Mouse (Mus musculus): Measurements from ENCODE around the gene Rwdd1.

DNA sequence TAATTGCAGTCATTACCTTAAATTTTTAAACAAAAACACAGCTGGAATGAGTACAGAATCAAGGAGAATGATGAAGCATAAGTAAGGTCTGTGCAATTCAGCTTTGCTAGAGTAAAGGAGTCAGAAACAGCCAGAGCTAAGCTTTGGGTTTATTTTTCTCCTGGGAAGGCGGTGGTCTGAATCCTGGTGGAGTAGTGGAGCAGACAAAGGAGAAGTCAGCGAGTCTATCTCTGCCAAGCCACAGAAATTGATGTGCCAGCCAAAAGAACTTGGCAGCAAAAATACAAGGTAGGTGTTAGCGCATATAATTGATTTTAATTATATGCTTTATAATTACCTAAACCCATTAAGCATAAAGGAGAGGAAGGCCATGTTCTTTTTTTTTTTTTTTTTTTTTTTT lies 18.0 kb upstream of the Rwdd1 start, which contains the start of gene Trappc3l:
- no peak for TF ChIP-seq EP300 (IDR thresholded peaks at IDR 0.05; ENCODE audit: low read depth)
- no peak for TF ChIP-seq CTCF (IDR thresholded peaks at IDR 0.05; ENCODE audit: low read depth)

All from liver, embryonic 14.5 days (tissue).